Mouse (Mus musculus): ENCODE measurements around the gene Trim8. TPM values are rescaled to one million over a fixed set of nuclear protein-coding genes. Genes with fewer than 3 reads are reported as not detected.

Trim8 gene
- 34.1 and 34.8 TPM in 2 replicates for polyA plus RNA-seq (2015; fragmentation: Nextera tagmentation; extraction: Ambion mirVana)

- WGBS, result 0% methylated on average over 20 of the region's 64 CpGs
- ATAC-seq (peak; percentile 31), DNase-seq (ENCODE audit: low spot score) (peak; percentile 96)
- H3K4me3 ChIP-seq (ENCODE audit: low read depth, low read length), result peak within 1 kb of the TSS; percentile 93
- H3K36me3 ChIP-seq (ENCODE audit: insufficient read depth, low read length), result no peaks in the 10 kb centered on the region
- TF ChIP-seq CTCF (IDR thresholded peaks at IDR 0.05) (no peak), EP300 (IDR thresholded peaks at IDR 0.05) (no peak)
- H3K4me1 ChIP-seq (ENCODE audit: insufficient read depth, low read depth, low read length), result peaks cover 7% of the 10 kb centered on the region; the same call in 1 of the 2 replicates
- no peaks in the 10 kb centered on the region for H3K9me3 ChIP-seq (ENCODE audit: low read length)
- peak within 1 kb of the TSS; percentile 97 for H3K9ac ChIP-seq (replicated peaks; ENCODE audit: low read depth)
- H3K27me3 ChIP-seq (replicated peaks; ENCODE audit: insufficient read depth, low read length), result no peaks in the 10 kb centered on the region
- H3K27ac ChIP-seq (ENCODE audit: low read length), result peak within 1 kb of the TSS; percentile 100
- peak within 1 kb of the TSS; percentile 66 for H3K4me2 ChIP-seq (replicated peaks; ENCODE audit: low read depth, low read length)
These were observed at the start of gene Trim8 for GRCm38 (mm10) chr19:46501401-46502068. Trim8 (plus strand) TSS chr19:46501702.

- Histone ChIP-seq H3K4me2 (replicated peaks; ENCODE audit: low read depth, low read length) (no peak overlapping the region), H3K4me1 (ENCODE audit: insufficient read depth, low read depth, low read length) (peaks cover 43% of the 10 kb centered on the region), H3K4me3 (ENCODE audit: low read depth, low read length) (no peak overlapping the region), H3K9me3 (ENCODE audit: low read length) (no peaks in the 10 kb centered on the region), H3K36me3 (ENCODE audit: insufficient read depth, low read length) (no peaks in the 10 kb centered on the region), H3K27me3 (replicated peaks; ENCODE audit: insufficient read depth, low read length) (no peaks in the 10 kb centered on the region), H3K27ac (ENCODE audit: low read length) (0 out of 2 replicates have a peak overlapping the region, but pooled peaks have one; percentile 92), H3K9ac (replicated peaks; ENCODE audit: low read depth) (no peak overlapping the region)
- peak; percentile 69 for DNase-seq (ENCODE audit: low spot score)
- ATAC-seq, result no peak
- peak; percentile 96 for TF ChIP-seq CTCF (IDR thresholded peaks at IDR 0.05)
- TF ChIP-seq EP300 (IDR thresholded peaks at IDR 0.05), result no peak
- WGBS, result 36% methylated on average over 10 of the region's 10 CpGs
These were observed 49.3 kb upstream of the Trim8 start for GRCm38 (mm10) chr19:46452052-46452827.

GRCm38 (mm10) chr19:46452916-46453315, 48.6 kb upstream of the Trim8 start:
- TF ChIP-seq CTCF (IDR thresholded peaks at IDR 0.05), result no peak
- no peak for TF ChIP-seq EP300 (IDR thresholded peaks at IDR 0.05)
- H3K9ac ChIP-seq (replicated peaks; ENCODE audit: low read depth), result no peak overlapping the region
- H3K36me3 ChIP-seq (ENCODE audit: insufficient read depth, low read length), result no peaks in the 10 kb centered on the region
- 75% methylated on average over 9 of the region's 9 CpGs for WGBS
- no peaks in the 10 kb centered on the region for H3K27me3 ChIP-seq (replicated peaks; ENCODE audit: insufficient read depth, low read length)
- DNase-seq (ENCODE audit: low spot score), result no peak
- H3K4me3 ChIP-seq (ENCODE audit: low read depth, low read length), result no peak overlapping the region
- no peak for ATAC-seq
- H3K4me2 ChIP-seq (replicated peaks; ENCODE audit: low read depth, low read length), result no peak overlapping the region
- peaks cover 41% of the 10 kb centered on the region for H3K4me1 ChIP-seq (ENCODE audit: insufficient read depth, low read depth, low read length)
- no peaks in the 10 kb centered on the region for H3K9me3 ChIP-seq (ENCODE audit: low read length)
- H3K27ac ChIP-seq (ENCODE audit: low read length), result peak overlapping the region; percentile 92; the same call in 1 of the 2 replicates

- Histone ChIP-seq H3K4me2 (replicated peaks; ENCODE audit: low read depth, low read length) (peak overlapping the region; percentile 6; the same call in 1 of the 2 replicates), H3K36me3 (ENCODE audit: insufficient read depth, low read length) (no peaks in the 10 kb centered on the region), H3K27me3 (replicated peaks; ENCODE audit: insufficient read depth, low read length) (no peaks in the 10 kb centered on the region), H3K27ac (ENCODE audit: low read length) (peak overlapping the region; percentile 92), H3K4me3 (ENCODE audit: low read depth, low read length) (no peak overlapping the region), H3K9ac (replicated peaks; ENCODE audit: low read depth) (peak overlapping the region; percentile 19; the same call in 1 of the 2 replicates), H3K9me3 (ENCODE audit: low read length) (no peaks in the 10 kb centered on the region), H3K4me1 (ENCODE audit: insufficient read depth, low read depth, low read length) (peaks cover 41% of the 10 kb centered on the region)
- TF ChIP-seq EP300 (IDR thresholded peaks at IDR 0.05) (no peak), CTCF (IDR thresholded peaks at IDR 0.05) (peak; percentile 9; the same call in 1 of the 2 replicates)
- 20% methylated on average over 20 of the region's 20 CpGs for WGBS
- DNase-seq (ENCODE audit: low spot score) (peak; percentile 47), ATAC-seq (peak; percentile 42)
These were observed 47.2 kb upstream of the Trim8 start for GRCm38 (mm10) chr19:46454126-46454880.

- H3K27me3 ChIP-seq (replicated peaks; ENCODE audit: insufficient read depth, low read length), result no peaks in the 10 kb centered on the region
- peak; percentile 95 for TF ChIP-seq EP300 (IDR thresholded peaks at IDR 0.05)
- no peak for TF ChIP-seq CTCF (IDR thresholded peaks at IDR 0.05)
- peak overlapping the region; percentile 19; the same call in 1 of the 2 replicates for H3K9ac ChIP-seq (replicated peaks; ENCODE audit: low read depth)
- peak overlapping the region; percentile 92 for H3K27ac ChIP-seq (ENCODE audit: low read length)
- peak; percentile 85 for DNase-seq (ENCODE audit: low spot score)
- peaks cover 41% of the 10 kb centered on the region for H3K4me1 ChIP-seq (ENCODE audit: insufficient read depth, low read depth, low read length)
- peak; percentile 83 for ATAC-seq
- no peaks in the 10 kb centered on the region for H3K36me3 ChIP-seq (ENCODE audit: insufficient read depth, low read length)
- no peaks in the 10 kb centered on the region for H3K9me3 ChIP-seq (ENCODE audit: low read length)
- 0 out of 2 replicates have a peak overlapping the region, but pooled peaks have one; percentile 6 for H3K4me2 ChIP-seq (replicated peaks; ENCODE audit: low read depth, low read length)
- no peak overlapping the region for H3K4me3 ChIP-seq (ENCODE audit: low read depth, low read length)
- 25% methylated on average over 1 of the region's 1 CpGs for WGBS
These were observed 46.5 kb upstream of the Trim8 start for GRCm38 (mm10) chr19:46455032-46455431.

Data from lung, postnatal 0 days (tissue).